Mouse (Mus musculus): ENCODE measurements around the gene Il18r1.

Il18r1 gene

GRCm38 (mm10) chr1:40465477-40466430 lies at the start of gene Il18r1:
Gene Il18r1 (plus strand): TSS chr1:40465552.
- peak; percentile 37 for DNase-seq (ENCODE audit: low read depth, low spot score)

GRCm38 (mm10) chr1:40417034-40417433 lies 48.3 kb upstream of the Il18r1 start:
- no peak for DNase-seq (ENCODE audit: low read depth, low spot score)

- DNase-seq (ENCODE audit: low read depth, low spot score) = no peak
Observed at GRCm38 (mm10) chr1:40418512-40418911, 46.8 kb upstream of the Il18r1 start.

GRCm38 (mm10) chr1:40423892-40424291 lies 41.5 kb upstream of the Il18r1 start:
- DNase-seq (ENCODE audit: low read depth, low spot score) = no peak

- no peak for DNase-seq (ENCODE audit: low read depth, low spot score)
Observed at GRCm38 (mm10) chr1:40427270-40427669, 38.1 kb upstream of the Il18r1 start.

- no peak for DNase-seq (ENCODE audit: low read depth, low spot score)
Observed at GRCm38 (mm10) chr1:40427901-40428300, 37.5 kb upstream of the Il18r1 start.

GRCm38 (mm10) chr1:40428910-40429675 lies 36.3 kb upstream of the Il18r1 start, which contains the start of gene Il1rl1:
Gene Il1rl1 (plus strand): TSS chr1:40429570.
- DNase-seq (ENCODE audit: low read depth, low spot score) = no peak

GRCm38 (mm10) chr1:40430143-40430834 lies 35.1 kb upstream of the Il18r1 start:
- DNase-seq (ENCODE audit: low read depth, low spot score) = no peak

- no peak for DNase-seq (ENCODE audit: low read depth, low spot score)
Observed at GRCm38 (mm10) chr1:40432169-40432568, 33.2 kb upstream of the Il18r1 start.

GRCm38 (mm10) chr1:40435936-40436335 lies 29.4 kb upstream of the Il18r1 start:
- no peak for DNase-seq (ENCODE audit: low read depth, low spot score)

GRCm38 (mm10) chr1:40437340-40437739 lies 28.0 kb upstream of the Il18r1 start:
- no peak for DNase-seq (ENCODE audit: low read depth, low spot score)

GRCm38 (mm10) chr1:40439504-40439903 lies 25.8 kb upstream of the Il18r1 start:
- no peak for DNase-seq (ENCODE audit: low read depth, low spot score)

GRCm38 (mm10) chr1:40444800-40445199 lies 20.6 kb upstream of the Il18r1 start:
- DNase-seq (ENCODE audit: low read depth, low spot score) = no peak

GRCm38 (mm10) chr1:40467306-40467705 lies 2.0 kb downstream of the Il18r1 start:
- DNase-seq (ENCODE audit: low read depth, low spot score) = no peak

GRCm38 (mm10) chr1:40468805-40469204 lies 3.5 kb downstream of the Il18r1 start:
- DNase-seq (ENCODE audit: low read depth, low spot score) = no peak

- no peak for DNase-seq (ENCODE audit: low read depth, low spot score)
Observed at GRCm38 (mm10) chr1:40469900-40470299, 4.5 kb downstream of the Il18r1 start.

- DNase-seq (ENCODE audit: low read depth, low spot score) = no peak
Observed at GRCm38 (mm10) chr1:40472401-40472800, 7.0 kb downstream of the Il18r1 start.

- no peak for DNase-seq (ENCODE audit: low read depth, low spot score)
Observed at GRCm38 (mm10) chr1:40473640-40474039, 8.3 kb downstream of the Il18r1 start.

- no peak for DNase-seq (ENCODE audit: low read depth, low spot score)
Observed at GRCm38 (mm10) chr1:40474336-40474735, 9.0 kb downstream of the Il18r1 start.

- DNase-seq (ENCODE audit: low read depth, low spot score) = no peak
Observed at GRCm38 (mm10) chr1:40475697-40476096, 10.3 kb downstream of the Il18r1 start.

GRCm38 (mm10) chr1:40476756-40477155 lies 11.4 kb downstream of the Il18r1 start:
- no peak for DNase-seq (ENCODE audit: low read depth, low spot score)

- DNase-seq (ENCODE audit: low read depth, low spot score) = no peak
Observed at GRCm38 (mm10) chr1:40479505-40479923, 14.2 kb downstream of the Il18r1 start.
